Mouse (Mus musculus) CD4-positive naive resting alpha-beta T cell, adult 76 days (primary cell): ENCODE data around the gene 1700010B08Rik. TPM values are rescaled to one million over a fixed set of nuclear protein-coding genes. Genes with fewer than 3 reads are reported as not detected.

ENCODE experiments used
- total RNA-seq: library from RNA; stranded (reverse); gene quantifications from one replicate; pipeline ENCODE4 v1.2.4, GENCODE M21; 2023

The 1700010B08Rik gene
- total RNA-seq, result not detected

GRCm38 (mm10) chr2:173719115-173719514 lies at the start of gene 1700010B08Rik:
1700010B08Rik (plus strand) TSS chr2:173719415.

GRCm38 (mm10) chr2:173737222-173737989 lies 18.2 kb downstream of the 1700010B08Rik start, which contains the start of gene Vapb:
Vapb (plus strand) TSS chr2:173737511.

Other genes starting within 250 kb of the 1700010B08Rik start
- not detected for gene 1700021F07Rik, start 196.8 kb upstream of the 1700010B08Rik start, total RNA-seq
- gene Ankrd60, start 141.1 kb upstream of the 1700010B08Rik start, total RNA-seq, result not detected
- gene Rab22a, start 59.7 kb upstream of the 1700010B08Rik start, total RNA-seq, result 21.1 TPM
- gene Vapb, start 18.1 kb downstream of the 1700010B08Rik start, total RNA-seq, result 38.3 TPM